Mouse (Mus musculus): ENCODE measurements at regions not wholly inside any gene's neighbourhood (a gene's known extent, or its start where the extent isn't known, plus 50 kb on each side); places are given as distances from the start of the nearest gene placed in this dataset.
"Not testable (repeated sequence)": the region's sequence is repeated elsewhere in the genome, so short reads cannot be mapped to it uniquely, and the experiment has no call there.

DNA sequence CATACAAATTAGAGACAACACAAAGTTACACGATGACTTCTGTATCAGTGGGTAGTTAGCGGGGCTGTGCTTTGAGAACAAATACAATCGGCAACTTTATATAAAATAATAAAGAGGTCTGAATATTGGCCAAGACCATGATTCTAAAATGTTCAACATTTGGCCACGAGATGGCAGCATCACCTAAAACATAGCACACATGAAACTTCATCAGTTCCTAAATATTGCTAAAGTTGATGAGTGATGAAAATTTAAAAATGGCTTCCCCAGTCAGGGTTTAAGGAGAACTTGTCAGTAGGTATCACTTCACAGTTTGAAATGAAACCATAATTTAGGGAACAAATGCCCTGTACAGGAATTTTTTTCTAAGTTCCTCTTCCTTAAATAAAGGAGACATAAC is 824.6 kb downstream of the Basp1 start:
- ATAC-seq: peak; percentile 58

GRCm38 (mm10) chr15:24566981-24567380 is 846.6 kb downstream of the Basp1 start:
- no peak for ATAC-seq

DNA sequence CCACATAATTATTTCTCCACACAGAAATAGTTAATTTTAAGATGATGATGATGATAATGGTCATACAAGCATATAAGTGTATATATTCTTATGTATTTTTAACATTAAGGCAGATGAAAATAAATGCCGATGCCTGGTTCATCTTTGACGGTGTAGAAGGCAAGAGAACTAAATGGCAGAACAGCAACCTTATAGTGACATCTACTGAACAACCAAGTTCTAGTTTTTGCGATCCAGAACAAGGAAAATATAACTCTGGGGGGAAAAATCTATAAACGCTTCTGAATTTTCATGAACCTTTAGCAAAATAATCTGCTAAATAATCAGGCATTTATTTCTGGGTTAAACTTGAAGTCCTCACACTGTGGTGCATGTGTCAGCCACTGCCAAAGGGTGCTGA is 856.8 kb downstream of the Basp1 start:
- no peak for ATAC-seq

DNA sequence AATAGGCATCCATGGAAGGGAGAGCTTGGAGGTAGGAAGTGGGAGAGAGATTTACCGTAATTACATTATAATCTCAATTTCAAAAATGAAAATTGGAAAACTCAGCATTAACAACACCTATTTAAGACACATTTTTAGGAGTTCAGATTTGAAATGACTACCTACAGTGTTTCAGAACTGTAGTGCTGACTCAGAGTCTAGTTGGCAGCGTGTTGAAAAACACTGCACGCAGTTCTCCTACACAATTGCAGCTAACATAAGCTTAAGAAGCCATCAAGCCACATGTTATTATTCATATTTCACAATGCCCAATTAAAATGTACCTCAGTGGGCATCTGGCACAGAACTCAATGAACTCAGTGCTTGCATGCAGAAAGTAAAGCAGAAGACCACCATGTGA is 863.5 kb downstream of the Basp1 start:
- no peak for ATAC-seq

GRCm38 (mm10) chr15:24530065-24530464 is 883.5 kb downstream of the Basp1 start:
- ATAC-seq: no peak

- ATAC-seq: no peak
Measured at GRCm38 (mm10) chr15:24527379-24527778, 886.2 kb downstream of the Basp1 start.

DNA sequence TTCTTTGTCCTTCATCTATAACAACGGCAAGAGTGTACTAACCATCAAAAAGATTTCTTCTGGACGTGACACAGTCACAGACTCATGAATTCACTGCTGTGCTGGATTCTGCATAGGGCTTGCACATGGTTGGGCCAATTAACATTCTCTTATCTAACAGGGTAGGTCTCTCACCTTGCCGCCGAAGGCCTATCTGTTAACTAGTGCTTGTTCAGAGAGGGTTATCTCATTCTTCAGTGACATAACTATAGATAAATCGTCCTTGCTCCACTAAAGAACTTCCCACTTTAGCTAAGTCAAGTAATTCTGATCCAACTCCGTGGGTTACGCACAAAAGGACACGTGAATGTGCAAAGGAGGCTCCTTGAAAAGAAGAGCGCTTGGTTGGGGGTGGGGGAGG is 899.6 kb downstream of the Basp1 start:
- no peak for ATAC-seq

- ATAC-seq: no peak
Measured at GRCm38 (mm10) chr15:24501907-24502559, 911.5 kb downstream of the Basp1 start.

- ATAC-seq: no peak
Measured at GRCm38 (mm10) chr15:24486235-24486634, 927.3 kb downstream of the Basp1 start.

DNA sequence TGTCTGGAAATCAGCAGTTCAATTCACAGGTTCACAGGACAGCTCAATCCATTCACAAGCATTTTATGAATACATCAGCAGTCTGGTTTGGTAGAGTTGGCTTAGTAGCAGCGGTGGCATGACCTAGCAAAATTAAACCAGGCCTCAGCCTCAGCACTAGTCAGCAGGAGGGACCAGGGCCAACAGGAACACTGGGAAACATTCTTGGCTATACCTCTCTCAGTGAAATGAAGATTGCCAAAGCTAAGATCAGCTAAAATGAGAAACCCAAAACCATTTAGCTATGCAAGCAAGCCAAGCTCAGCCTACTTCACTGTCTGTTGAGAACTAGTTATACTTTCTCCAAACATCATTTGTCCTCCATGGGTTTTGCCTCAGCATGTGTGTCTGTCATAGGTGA is 945.3 kb downstream of the Basp1 start:
- ATAC-seq: no peak

- no peak for ATAC-seq
Measured at GRCm38 (mm10) chr15:24457726-24458125, 955.8 kb downstream of the Basp1 start.

DNA sequence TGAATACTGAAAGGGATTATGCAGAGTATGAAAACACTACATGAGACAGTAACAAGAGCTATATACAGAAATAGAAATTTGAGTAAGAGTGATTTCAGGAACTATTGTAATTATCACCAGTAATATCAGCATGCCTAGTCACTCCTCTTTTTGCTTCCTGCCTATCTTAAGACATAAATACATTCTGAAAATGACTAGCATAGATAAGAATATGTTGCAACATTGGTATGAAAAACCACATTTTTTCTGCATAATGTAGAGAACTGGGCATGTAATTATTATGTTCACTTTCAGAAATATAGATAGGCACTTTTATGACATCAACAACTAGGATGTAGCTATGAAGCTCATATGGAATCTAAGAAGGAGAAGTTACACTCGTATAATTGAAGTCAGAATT is 980.5 kb downstream of the Basp1 start:
- no peak for ATAC-seq

DNA sequence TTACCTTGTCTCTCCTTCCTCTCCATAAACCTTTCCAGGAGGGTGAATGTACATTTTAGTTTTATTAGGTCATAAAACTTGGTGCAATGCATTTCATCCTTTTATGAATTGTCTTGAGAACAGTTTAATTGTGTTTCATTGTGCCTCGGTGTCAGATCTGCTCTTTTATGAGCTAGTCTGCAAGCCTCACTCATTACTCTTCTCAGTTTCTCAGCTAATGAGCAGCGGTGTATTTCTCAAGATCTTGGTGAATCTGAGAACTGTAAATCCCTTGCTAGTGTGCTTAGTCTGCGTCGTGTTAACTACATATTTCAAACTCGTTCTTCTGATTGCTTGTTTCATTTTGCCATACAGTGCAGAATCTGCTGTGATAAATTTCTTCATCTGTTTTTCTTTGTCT is 984.4 kb downstream of the Basp1 start:
- no peak for ATAC-seq

DNA sequence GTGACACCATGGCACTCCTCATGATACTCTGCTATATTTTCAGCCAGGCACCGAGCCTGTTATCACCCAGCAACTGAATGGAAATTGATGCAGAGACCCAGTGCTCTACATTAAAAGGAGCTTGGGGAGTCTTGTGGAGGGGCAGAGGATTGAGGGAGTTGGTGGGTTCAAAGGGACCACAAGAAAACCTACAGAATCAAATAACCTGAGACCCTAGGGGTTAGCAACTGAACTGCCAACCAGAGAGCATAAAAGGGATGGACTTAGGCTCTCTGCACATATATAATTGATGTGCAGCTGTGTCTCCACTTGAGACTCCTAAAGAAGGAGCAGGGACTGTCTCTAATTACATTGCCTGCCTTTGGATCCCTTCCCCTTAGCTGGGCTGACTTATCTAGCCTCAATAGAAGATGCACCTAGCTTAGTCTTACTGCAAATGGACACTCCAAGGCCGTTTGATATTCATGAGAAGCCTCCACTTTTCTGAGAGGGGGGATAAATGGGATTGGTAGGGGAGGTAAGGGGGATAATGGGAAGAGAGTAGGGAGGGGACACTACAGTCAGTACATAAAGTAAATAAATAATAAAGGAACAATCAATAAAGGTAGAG is 991.1 kb downstream of the Basp1 start:
- no peak for ATAC-seq

- no peak for ATAC-seq
Measured at GRCm38 (mm10) chr15:24419736-24420135, 993.8 kb downstream of the Basp1 start.

- no peak for ATAC-seq
Measured at GRCm38 (mm10) chr15:24419186-24419585, 994.4 kb downstream of the Basp1 start.

DNA sequence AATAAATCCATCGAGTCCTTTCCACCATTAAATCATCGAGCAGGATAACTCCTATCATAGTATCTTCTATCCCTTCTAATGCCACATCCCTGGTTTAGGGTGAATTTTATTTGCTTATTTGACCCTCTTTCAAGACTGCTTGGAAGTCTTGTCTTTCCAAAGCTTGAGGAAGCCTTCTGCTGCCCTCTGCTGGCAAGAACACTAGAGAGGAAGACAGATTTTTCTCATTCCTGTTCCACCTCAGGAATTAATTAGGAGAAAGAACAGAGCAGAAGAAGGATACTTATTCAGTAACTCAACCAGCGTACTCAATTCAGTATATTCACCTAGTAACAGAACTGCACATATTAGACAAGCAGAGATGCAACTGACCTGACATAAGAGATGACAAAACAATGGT is 1005.9 kb downstream of the Basp1 start:
- no peak for ATAC-seq

DNA sequence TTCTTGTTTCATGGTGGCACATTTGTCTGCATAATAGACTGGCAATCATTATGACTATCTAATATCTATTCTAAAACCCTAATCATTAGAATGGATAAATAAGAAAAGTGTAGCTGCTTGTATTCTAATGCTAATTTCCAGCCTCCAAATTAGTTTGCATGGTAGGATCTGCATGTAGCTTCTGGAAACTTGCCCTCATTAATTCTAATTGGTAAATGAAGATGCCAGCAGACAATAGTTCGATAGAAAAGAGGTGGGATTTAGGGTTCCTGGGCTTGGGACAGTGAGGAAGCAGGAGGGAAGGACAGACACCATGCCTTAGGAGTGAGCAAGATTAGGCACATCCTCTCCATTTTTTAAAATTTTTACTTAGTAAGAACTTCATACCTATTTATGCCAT is 1008.3 kb downstream of the Basp1 start:
- ATAC-seq: no peak

- no peak for ATAC-seq
Measured at GRCm38 (mm10) chr15:24400088-24400487, 1013.5 kb downstream of the Basp1 start.

- ATAC-seq: no peak
Measured at GRCm38 (mm10) chr15:24358398-24358797, 1055.2 kb downstream of the Basp1 start.

DNA sequence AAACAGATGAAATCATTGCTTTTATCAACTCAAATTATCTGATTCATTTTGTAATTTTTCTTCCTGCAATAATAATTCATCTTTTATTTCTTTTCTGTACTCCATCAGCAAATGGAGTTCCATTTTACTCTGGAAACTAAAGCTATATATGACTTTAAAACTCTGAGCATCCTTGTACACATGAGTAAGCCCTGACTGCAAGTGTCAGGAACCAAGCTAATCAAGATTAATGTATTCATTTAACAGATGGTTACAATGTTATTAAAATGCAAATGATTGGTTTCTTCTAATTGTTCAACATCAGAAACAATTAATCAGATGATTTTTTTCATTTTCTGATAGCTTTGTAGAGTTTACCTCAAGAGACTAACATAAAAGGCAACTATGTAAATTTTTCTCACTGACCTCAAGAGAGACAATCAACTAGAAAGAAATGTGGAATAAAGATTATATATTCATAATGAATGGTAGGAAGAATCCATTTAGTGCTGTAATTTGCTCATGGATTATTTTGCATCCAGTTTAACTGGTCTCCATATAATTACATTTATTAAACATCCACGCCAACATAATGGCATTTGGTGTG is 1064.5 kb downstream of the Basp1 start:
- no peak for ATAC-seq

GRCm38 (mm10) chr15:24335876-24336275 is 1077.7 kb downstream of the Basp1 start:
- not testable (repeated sequence) for ATAC-seq

GRCm38 (mm10) chr15:24303123-24303522 is 1110.4 kb downstream of the Basp1 start:
- ATAC-seq: not testable (repeated sequence)

- no peak for ATAC-seq
Measured at GRCm38 (mm10) chr15:24297236-24297635, 1116.3 kb downstream of the Basp1 start.

All from CD4-positive, CD25-positive, alpha-beta regulatory T cell, adult 4 months (primary cell).